Mouse (Mus musculus) kidney, postnatal 36 days (tissue): ENCODE results near the gene Vmn1r5.
A peak's percentile ranks its signal among the peaks of the same experiment; 100 is the strongest.
"Not testable (repeated sequence)": the region's sequence is repeated elsewhere in the genome, so short reads cannot be mapped to it uniquely, and the experiment has no call there.

Experiments
- DNase-seq, 2 experiments: peaks; one replicate each; pipeline ENCODE4 v3.0.0; 2021 to 2022; ENCODE audit warnings: mixed read lengths in 2 of 2

Gene Vmn1r5

DNA sequence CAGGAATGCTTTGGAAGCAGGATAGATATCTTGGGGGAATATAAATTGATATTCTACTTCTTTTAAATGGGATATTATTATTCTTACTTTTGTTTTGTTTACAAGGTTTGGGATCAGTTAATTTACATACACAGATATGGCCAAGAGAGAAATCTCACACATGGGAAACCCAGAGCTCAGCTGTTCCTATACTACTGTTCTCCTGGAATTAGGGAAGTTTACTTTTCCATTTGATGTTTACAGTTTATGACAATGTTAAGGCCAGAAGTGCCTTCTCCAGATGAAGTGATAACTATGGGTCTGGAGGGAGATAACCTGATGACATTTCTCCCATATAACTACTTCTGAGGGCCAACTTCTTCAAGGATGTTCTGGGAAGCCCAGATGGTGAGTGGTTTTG is at the start of gene Vmn1r5:
TSS of gene Vmn1r5 (plus strand) at position 301 of the 400 bp plus-strand sequence.
- DNase-seq: no peak

DNA sequence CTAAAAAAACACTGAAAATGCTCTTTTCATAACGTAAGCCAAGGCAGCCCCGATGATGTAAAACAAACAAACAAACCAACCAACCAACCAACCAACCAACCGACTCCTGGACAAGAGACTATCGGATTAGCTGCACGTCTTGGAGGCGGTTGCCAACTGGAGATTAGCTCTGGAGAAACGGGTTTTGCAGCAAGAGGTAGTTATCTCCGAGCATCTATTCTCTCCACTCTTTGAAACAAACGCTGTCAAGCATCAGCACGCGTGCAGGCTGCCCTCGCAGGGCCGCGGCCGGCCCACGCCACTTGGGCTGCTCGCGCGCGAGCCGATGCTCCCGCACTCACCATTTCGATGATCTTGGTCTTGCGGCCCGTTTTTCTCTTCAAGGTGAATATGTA is 46.7 kb upstream of the Vmn1r5 start:
- DNase-seq: no peak

DNA sequence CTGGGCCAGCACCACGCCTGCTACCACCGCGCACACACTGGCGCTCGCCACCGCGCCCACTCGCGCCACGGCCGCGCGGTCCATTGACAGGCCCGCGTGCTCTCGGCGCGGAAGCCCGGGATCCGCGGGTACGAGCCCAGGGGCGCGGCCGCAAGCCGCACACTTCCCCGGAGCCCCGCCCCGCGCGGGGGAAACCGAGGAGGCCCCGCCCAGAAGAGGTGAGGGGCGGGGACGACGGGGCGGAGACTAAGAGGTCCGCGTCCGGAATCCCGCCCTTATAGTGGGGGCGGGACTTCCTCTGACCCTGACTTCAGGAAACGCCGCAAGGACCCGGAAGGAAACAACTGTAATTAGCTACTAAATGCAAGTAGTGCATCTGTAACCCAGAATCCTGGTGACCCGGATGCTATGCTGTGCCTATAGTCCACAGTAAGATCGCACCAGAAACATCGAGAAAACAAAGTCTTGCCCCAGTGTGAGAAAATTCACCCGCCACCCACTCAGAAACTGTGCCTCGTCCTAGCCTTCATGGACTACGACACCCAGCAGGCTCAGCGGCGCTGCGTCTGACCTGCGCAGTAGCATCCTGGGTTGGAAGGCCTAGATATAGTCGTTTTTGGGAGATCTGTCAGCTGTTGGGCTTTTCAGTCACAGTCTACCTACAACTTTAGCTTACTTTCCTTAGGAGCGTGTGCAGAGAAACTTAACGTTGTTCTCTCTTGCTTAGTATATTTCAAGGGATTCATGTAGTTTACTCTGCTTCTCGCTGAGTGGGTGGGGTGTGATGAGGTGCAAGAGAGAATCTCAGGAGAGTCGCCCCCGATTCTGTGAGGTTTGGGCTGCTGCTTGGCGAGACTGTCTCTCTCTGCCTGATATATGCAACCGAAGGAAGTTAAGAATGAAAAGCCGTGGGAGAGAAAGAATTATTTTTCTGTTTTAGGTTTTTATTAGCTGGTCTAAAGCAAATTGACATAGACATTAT is 46.1 kb upstream of the Vmn1r5 start, which contains the start of the genes Nt5c3 and Vmn1r4:
TSS of gene Nt5c3 (minus strand) at position 207 of the 982 bp plus-strand sequence.
TSS of gene Vmn1r4 (plus strand) at position 290 of the 982 bp plus-strand sequence.
- peak; percentile 95 to 97 for DNase-seq

DNA sequence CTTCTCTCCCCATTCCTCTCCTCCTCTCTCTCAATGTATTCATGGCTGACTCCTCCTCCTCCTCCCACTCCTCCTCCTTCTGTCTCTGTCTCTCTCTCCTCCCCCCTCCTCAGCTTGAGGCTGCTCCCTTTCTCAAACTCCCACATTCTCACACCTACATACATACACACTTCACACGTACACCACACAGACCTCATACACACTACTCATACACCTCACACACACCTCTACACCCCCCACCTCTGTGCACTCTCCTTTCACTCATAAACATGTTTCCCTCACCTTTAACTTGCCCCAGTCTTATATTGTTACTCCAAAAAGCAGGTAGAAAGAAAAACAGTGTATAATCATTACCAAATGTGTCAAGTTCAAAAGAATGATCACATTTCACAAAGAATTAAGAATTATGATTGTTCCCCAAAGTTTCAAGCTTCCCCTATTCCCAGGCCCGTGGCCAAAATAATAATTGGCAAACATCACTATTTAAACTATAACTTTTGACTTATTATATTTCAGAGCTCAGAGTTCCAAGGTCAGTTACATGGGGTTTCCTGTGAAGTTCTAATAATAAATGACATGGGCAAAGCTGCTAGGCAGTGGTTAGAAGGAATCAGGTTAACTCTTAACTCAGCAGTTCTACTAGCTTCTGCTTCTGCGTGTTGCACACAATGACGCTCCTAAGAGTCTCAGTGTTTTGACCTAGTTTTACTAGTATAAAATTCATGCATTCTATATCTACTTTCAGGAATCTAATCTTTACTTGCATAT is 38.2 kb upstream of the Vmn1r5 start:
- DNase-seq: no peak

DNA sequence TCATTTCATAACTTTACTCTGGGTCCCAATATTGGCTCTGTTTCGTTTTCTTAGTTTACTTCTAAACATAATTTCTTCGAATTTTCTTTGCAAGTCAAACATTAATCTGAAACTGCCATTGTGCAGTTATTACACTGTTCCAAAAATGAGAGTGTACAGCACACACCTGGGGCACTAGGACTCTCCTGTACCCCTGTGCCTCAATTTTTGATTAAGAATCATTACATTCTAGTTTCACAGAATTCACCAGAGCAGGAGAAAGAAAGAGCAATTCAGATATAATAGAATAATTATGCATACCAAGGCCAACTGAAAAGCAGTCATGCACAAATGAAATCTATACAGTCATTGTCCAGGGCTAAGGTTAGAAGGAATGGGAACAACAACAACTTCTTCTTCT is 37.6 kb upstream of the Vmn1r5 start:
- DNase-seq: no peak

DNA sequence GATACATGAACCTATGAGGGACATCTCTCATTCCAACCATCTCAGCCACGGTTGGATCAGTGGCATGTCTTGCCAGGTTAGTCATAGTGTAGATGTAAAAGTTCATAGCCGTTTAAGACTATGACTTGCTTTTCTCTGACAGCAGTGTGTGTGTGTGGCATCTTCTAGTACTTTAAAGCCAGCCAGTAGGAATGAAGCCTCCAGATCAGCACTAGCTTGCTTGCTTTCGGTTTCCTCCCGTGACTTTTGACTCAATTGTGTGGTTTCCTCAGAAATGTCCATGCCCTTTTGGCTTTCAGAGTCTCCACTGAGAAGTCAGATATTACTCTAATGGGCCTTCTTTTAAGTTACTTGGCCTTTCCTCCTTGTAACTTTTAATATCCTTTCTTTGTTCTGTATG is 35.7 kb upstream of the Vmn1r5 start:
- DNase-seq: no peak

DNA sequence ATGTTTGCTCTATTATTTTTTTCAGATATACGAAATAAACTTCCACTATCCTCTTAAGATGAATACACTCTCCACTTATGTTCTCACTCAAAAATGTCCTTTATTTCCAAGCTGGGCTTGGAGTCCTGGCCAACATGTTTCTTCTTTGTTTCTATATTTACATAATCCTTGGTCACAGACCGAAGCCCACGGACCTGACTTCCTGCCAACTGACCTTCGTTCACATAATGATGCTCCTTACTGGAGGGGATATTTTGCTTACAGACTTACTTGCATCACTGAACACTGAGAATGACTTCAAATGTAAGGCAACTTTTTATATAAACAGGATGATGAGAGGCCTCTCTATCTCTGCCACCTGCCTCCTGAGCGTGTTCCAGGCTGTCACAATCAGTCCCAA is 13.6 kb upstream of the Vmn1r5 start:
- peak; percentile 78 to 84 for DNase-seq

DNA sequence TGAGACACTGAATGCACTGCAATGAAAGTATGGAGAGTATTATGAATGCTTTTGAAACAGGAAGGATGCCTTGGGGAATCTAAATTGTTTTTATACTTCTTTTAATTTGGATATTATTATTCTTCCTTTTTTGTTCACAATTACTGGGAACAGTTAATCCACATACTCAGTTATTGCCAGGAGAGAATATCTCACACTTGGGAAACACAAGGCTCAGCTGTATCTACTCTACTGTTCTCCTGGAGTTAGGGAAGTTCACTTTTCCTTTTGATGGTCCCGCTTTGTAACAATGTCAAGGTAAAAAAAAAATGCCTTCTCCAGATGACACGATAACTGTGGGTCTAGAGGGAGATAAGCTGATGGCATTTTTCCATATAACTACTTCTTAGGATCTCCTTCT is 26.9 kb downstream of the Vmn1r5 start, which contains the start of gene Vmn1r6:
TSS of gene Vmn1r6 (plus strand) at position 301 of the 400 bp plus-strand sequence.
- DNase-seq: no peak

DNA sequence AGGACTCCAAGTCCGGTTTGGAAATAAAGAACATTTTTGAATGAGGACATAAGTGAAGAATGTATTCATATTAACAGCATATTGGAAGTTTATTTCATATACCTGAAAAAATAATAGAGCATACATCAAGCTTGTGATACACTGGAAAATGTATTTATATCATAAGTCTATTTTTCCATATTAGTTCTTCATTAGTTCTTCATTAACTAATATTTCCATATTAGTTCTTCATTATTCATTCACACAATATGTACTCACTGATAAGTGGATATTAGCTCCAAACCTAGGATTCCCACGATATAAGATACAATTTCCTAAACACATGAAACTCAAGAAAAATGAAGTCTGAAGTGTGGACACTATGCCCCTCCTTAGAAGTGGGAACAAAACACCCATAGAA is 55.2 kb downstream of the Vmn1r5 start, which contains the start of gene Vmn1r7:
TSS of gene Vmn1r7 (minus strand) at position 101 of the 400 bp plus-strand sequence.
- DNase-seq: not testable (repeated sequence)

DNA sequence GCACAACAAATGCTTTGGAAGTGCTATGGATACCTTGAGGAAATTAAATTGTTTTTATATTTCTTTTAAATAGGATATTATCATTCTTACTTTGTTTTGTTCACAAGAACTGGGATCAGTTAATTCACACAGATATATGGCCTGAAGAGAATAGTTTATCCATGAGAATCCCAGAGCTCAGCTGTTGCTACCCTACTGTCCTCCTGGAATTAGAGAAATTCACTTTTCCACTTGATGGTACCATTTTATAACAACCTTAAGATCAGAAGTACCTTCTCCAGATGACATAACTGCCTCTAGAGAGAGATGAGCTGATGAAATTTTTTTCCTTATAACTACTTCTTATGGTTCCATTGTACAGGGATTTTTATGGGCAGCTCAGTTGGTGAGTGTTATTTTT is 61.9 kb downstream of the Vmn1r5 start, which contains the start of gene Vmn1r8:
TSS of gene Vmn1r8 (plus strand) at position 301 of the 400 bp plus-strand sequence.
- DNase-seq: no peak

DNA sequence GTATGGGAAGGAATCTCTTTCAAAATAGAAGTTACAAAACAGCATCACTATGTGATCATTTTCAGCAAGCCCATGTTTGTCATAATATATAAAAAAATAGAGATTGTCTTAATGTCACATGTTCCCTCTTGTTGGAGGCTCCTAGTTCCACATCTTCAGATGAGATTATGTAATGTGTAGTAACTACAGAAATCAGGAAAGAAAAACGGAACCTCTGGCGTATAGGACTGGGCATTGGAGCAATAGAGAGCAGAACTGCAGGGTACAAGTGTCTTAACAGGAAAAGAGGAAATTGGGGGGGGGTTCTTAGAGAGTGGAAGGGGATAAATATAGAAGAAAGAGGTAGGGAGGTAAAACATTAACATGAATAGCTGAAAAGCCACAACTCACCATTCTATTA is 64.6 kb downstream of the Vmn1r5 start:
- DNase-seq: no peak
